Mouse (Mus musculus) ES-Bruce4 (cell line): ENCODE data around the gene Rasal2. TPM values are rescaled to one million over a fixed set of nuclear protein-coding genes. Genes with fewer than 3 reads are reported as not detected.

ENCODE experiments used
- H3K27ac ChIP-seq: 2 replicates; pipeline ENCODE4 v1.5.1; 2012; ENCODE audit warnings: low read length, inconsistent platforms; ENCODE audit not compliant: insufficient read depth
- H3K27me3 ChIP-seq: 2 replicates; pipeline ENCODE4 v1.6.1; 2012; ENCODE audit warnings: mild to moderate bottlenecking, low read length, inconsistent platforms; ENCODE audit not compliant: control insufficient read depth, poor library complexity, insufficient read depth, severe bottlenecking
- H3K36me3 ChIP-seq: 2 replicates; pipeline ENCODE4 v1.6.1; 2012; ENCODE audit warnings: inconsistent platforms, mild to moderate bottlenecking, low read length, moderate library complexity; ENCODE audit not compliant: control insufficient read depth, poor library complexity, insufficient read depth, severe bottlenecking
- H3K4me1 ChIP-seq: one replicate; pipeline ENCODE4 v1.8.1; 2011; ENCODE audit warnings: low read length; ENCODE audit not compliant: control insufficient read depth, insufficient read depth
- H3K4me3 ChIP-seq: 2 replicates; pipeline ENCODE4 v1.5.1; 2011; ENCODE audit warnings: low read depth, mild to moderate bottlenecking, low read length
- H3K9ac ChIP-seq: 2 replicates; pipeline ENCODE4 v1.6.1; 2012; ENCODE audit warnings: low read depth, mild to moderate bottlenecking, inconsistent platforms; ENCODE audit not compliant: poor library complexity, severe bottlenecking
- H3K9me3 ChIP-seq: replicated peaks from 2 replicates; pipeline ENCODE4 v1.6.1; 2012; ENCODE audit warnings: mild to moderate bottlenecking, low read length, inconsistent platforms; ENCODE audit not compliant: control insufficient read depth, poor library complexity, insufficient read depth, severe bottlenecking
- CTCF ChIP-seq: IDR thresholded peaks from one replicate; pipeline ENCODE4 v1.8.1; 2011; ENCODE audit warnings: low read depth, low read length
- EP300 ChIP-seq: IDR thresholded peaks from 2 replicates; pipeline ENCODE4 v1.6.1; 2011; ENCODE audit warnings: low read depth, low read length; ENCODE audit not compliant: insufficient read depth
- POLR2A ChIP-seq: IDR thresholded peaks from one replicate; pipeline ENCODE4 v1.8.1; 2011; ENCODE audit warnings: low read length; ENCODE audit not compliant: insufficient read depth
- polyA plus RNA-seq: library from polyadenylated mRNA; stranded (reverse); fragments of >200 nt; gene quantifications from 2 replicates; pipeline ENCODE4 v1.2.4, GENCODE M21; 2011; ENCODE audit warnings: low read depth; ENCODE audit not compliant: missing spikeins, insufficient read depth, insufficient read length

Gene Rasal2
- polyA plus RNA-seq, 1 experiment: 11.6 TPM

- Histone ChIP-seq H3K4me1 (no peaks in the 10 kb centered on the region), H3K36me3 (0 out of 2 replicates have a peak, but pooled peaks cover 2% of the 10 kb centered on the region), H3K9ac (no peak overlapping the region), H3K9me3 (no peaks in the 10 kb centered on the region), H3K27me3 (no peaks in the 10 kb centered on the region), H3K4me3 (no peak overlapping the region), H3K27ac (no peak overlapping the region)
- no peak for TF ChIP-seq EP300
- TF ChIP-seq CTCF: no peak
- no peak for TF ChIP-seq POLR2A
Observed at GRCm38 (mm10) chr1:157141014-157141413, 271.4 kb downstream of the Rasal2 start.

- no peak overlapping the region for H3K4me3 ChIP-seq
- no peak overlapping the region for H3K9ac ChIP-seq
- H3K4me1 ChIP-seq: no peaks in the 10 kb centered on the region
- H3K36me3 ChIP-seq: no peaks in the 10 kb centered on the region
- no peaks in the 10 kb centered on the region for H3K9me3 ChIP-seq
- H3K27ac ChIP-seq: no peak overlapping the region
- TF ChIP-seq EP300 (no peak), POLR2A (no peak), CTCF (no peak)
- no peaks in the 10 kb centered on the region for H3K27me3 ChIP-seq
Observed at GRCm38 (mm10) chr1:157137854-157138241, 274.5 kb downstream of the Rasal2 start.

GRCm38 (mm10) chr1:157137132-157137853, 275.1 kb downstream of the Rasal2 start:
- no peak overlapping the region for H3K4me3 ChIP-seq
- H3K9ac ChIP-seq: no peak overlapping the region
- no peak overlapping the region for H3K27ac ChIP-seq
- H3K4me1 ChIP-seq: no peaks in the 10 kb centered on the region
- H3K36me3 ChIP-seq: no peaks in the 10 kb centered on the region
- no peaks in the 10 kb centered on the region for H3K9me3 ChIP-seq
- TF ChIP-seq POLR2A (no peak), CTCF (no peak)
- no peaks in the 10 kb centered on the region for H3K27me3 ChIP-seq

GRCm38 (mm10) chr1:157128219-157128618, 284.2 kb downstream of the Rasal2 start:
- no peak overlapping the region for H3K27ac ChIP-seq
- H3K4me1 ChIP-seq: no peaks in the 10 kb centered on the region
- no peak for TF ChIP-seq EP300
- TF ChIP-seq POLR2A: no peak
- TF ChIP-seq CTCF: no peak
- no peaks in the 10 kb centered on the region for H3K9me3 ChIP-seq
- no peaks in the 10 kb centered on the region for H3K36me3 ChIP-seq
- no peaks in the 10 kb centered on the region for H3K27me3 ChIP-seq
- H3K4me3 ChIP-seq: no peak overlapping the region
- H3K9ac ChIP-seq: no peak overlapping the region

GRCm38 (mm10) chr1:157123836-157124235, 288.6 kb downstream of the Rasal2 start:
- Histone ChIP-seq H3K27me3 (no peaks in the 10 kb centered on the region), H3K9me3 (no peaks in the 10 kb centered on the region), H3K9ac (no peak overlapping the region), H3K36me3 (no peaks in the 10 kb centered on the region), H3K27ac (no peak overlapping the region), H3K4me1 (no peaks in the 10 kb centered on the region), H3K4me3 (no peak overlapping the region)
- TF ChIP-seq POLR2A (no peak), CTCF (no peak)

- no peaks in the 10 kb centered on the region for H3K9me3 ChIP-seq
- H3K27ac ChIP-seq: no peak overlapping the region
- no peaks in the 10 kb centered on the region for H3K4me1 ChIP-seq
- no peak overlapping the region for H3K4me3 ChIP-seq
- H3K9ac ChIP-seq: no peak overlapping the region
- no peaks in the 10 kb centered on the region for H3K27me3 ChIP-seq
- TF ChIP-seq POLR2A (no peak), CTCF (no peak), EP300 (no peak)
- H3K36me3 ChIP-seq: no peaks in the 10 kb centered on the region
Observed at GRCm38 (mm10) chr1:157119168-157119567, 293.2 kb downstream of the Rasal2 start.
